Mouse (Mus musculus): ENCODE data around the gene Eloa.

DNA sequence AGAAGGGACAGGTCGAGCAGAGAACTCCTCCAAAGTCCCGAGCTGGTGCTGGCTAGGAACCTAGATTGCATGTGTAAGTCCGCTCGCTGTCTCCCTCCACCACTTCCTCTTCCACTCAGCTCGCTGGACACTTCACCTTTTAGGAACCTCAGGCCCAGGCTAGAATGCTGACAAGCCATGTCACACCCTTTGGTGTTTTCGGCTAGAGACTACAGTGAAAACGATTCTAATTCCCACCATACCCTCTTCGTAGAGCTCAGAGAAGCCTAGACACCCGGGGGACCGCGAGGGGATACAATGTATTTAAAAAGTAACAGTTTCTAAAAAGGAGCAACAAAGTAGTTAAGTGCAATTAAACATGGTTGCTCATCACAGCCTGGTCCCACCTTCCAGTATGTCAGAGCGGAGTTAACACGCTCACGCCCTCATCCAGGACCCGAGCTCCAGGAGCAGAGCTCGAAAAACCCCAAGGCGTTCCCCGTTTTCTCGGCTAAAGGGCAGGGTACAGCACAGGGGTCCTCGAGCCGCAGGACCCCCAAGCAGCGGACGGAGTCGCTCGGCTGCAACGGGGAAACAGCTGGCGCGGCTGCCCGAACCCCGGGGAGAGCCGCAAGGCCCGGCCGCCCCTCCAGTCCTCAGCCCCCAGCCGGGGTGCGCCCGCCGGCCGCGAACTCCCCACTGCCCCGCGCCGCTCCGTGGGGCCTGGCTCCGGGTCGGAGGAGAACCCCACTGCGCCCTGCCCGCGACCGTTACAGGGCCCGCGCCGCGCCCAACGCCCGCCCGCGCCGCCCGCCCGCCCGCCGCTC is 617 bp downstream of the Eloa start:
- TF ChIP-seq GATA1 (IDR thresholded peaks at IDR 0.05; ENCODE audit: low read length) = no peak
- no peak for TF ChIP-seq TAL1 (IDR thresholded peaks at IDR 0.05; ENCODE audit: low read length)

Measured in erythroblast, embryonic 14.5 days (primary cell).